Mouse (Mus musculus) midbrain, postnatal 0 days (tissue): ENCODE results near the gene Mast4. TPM values are rescaled to one million over a fixed set of nuclear protein-coding genes. Genes with fewer than 3 reads are reported as not detected.

Experiments used
- ATAC-seq: fragments of 200-750 bp; cut with Nextera tagmentation; 2 replicates; pipeline ENCODE4 v1.8.0; 2017; ENCODE audit warnings: moderate number of reproducible peaks, mild to moderate bottlenecking, moderate TSS enrichment, moderate library complexity; ENCODE audit not compliant: low FRiP score
- DNase-seq: peaks from one replicate; pipeline ENCODE4 v3.0.0-alpha.2; 2015; ENCODE audit warnings: low spot score
- H3K27ac ChIP-seq: fragments of 300-500 bp; sonication (generic); 2 replicates; pipeline ENCODE4 v1.5.1; 2014; ENCODE audit warnings: low read depth, mild to moderate bottlenecking, low read length, mixed read lengths
- H3K27me3 ChIP-seq: fragments of 300-500 bp; sonication (generic); 2 replicates; pipeline ENCODE4 v1.6.1; 2014; ENCODE audit warnings: low read length, control low read depth, mixed read lengths; ENCODE audit not compliant: insufficient read depth
- H3K36me3 ChIP-seq: fragments of 300-500 bp; sonication (generic); 2 replicates; pipeline ENCODE4 v1.6.1; 2014; ENCODE audit warnings: low read length, control low read depth, mixed read lengths; ENCODE audit not compliant: insufficient read depth
- H3K4me1 ChIP-seq: fragments of 300-500 bp; sonication (generic); 2 replicates; pipeline ENCODE4 v1.6.1; 2014; ENCODE audit warnings: mild to moderate bottlenecking, control low read depth, antibody characterized with exemption, low read length, mixed read lengths; ENCODE audit not compliant: insufficient read depth
- H3K4me2 ChIP-seq: fragments of 300-500 bp; sonication (generic); 2 replicates; pipeline ENCODE4 v1.6.1; 2014; ENCODE audit warnings: low read depth, mild to moderate bottlenecking, low read length, mixed read lengths; ENCODE audit not compliant: poor library complexity, severe bottlenecking
- H3K4me3 ChIP-seq: fragments of 300-500 bp; sonication (generic); 2 replicates; pipeline ENCODE4 v1.5.1; 2014; ENCODE audit warnings: low read depth, mild to moderate bottlenecking, low read length, moderate library complexity
- H3K9ac ChIP-seq: fragments of 300-500 bp; sonication (generic); replicated peaks from 2 replicates; pipeline ENCODE4 v1.6.1; 2014; ENCODE audit warnings: mild to moderate bottlenecking, low read length, moderate library complexity, mixed read lengths; ENCODE audit not compliant: poor library complexity, severe bottlenecking
- H3K9me3 ChIP-seq: fragments of 300-500 bp; sonication (generic); 2 replicates; pipeline ENCODE4 v1.6.1; 2016; ENCODE audit warnings: low read length, control low read depth
- CTCF ChIP-seq: IDR thresholded peaks from 2 replicates; pipeline ENCODE4 v1.5.1; 2016; ENCODE audit warnings: antibody characterized with exemption, mild to moderate bottlenecking
- WGBS: fragments of 180-500 bp; shearing (Covaris S2); extraction: QIAGEN DNeasy Blood & Tissue Kit; methylation state at CpG from one replicate; pipeline ENCODE4 v1.1.7; 2014; 5-methylcytosine and 5-hydroxymethylcytosine counted together
- polyA plus RNA-seq: library from polyadenylated mRNA; unstranded; fragments of >200 nt; fragmentation: Nextera tagmentation; extraction: Ambion mirVana; gene quantifications from 2 replicates; pipeline ENCODE4 v1.2.1, GENCODE M21; 2015
- total RNA-seq: library from RNA; depleted of rRNA; stranded (reverse); fragments of >200 nt; gene quantifications from 2 replicates; pipeline ENCODE4 v1.2.3, GENCODE M21; 2014

Gene Mast4
- total and polyA plus RNA-seq, 2 experiments from 2014 or later, result 28.7 to 39.8 TPM

- Histone ChIP-seq H3K4me1 (no peaks in the 10 kb centered on the region), H3K9ac (no peak overlapping the region), H3K4me2 (no peak overlapping the region), H3K27ac (no peak overlapping the region), H3K9me3 (no peaks in the 10 kb centered on the region), H3K4me3 (no peak overlapping the region), H3K27me3 (no peaks in the 10 kb centered on the region), H3K36me3 (no peaks in the 10 kb centered on the region)
- DNase-seq, result no peak
- no peak for TF ChIP-seq CTCF
- ATAC-seq, result no peak
- 35% methylated on average over 7 of the region's 7 CpGs for WGBS
Measured at GRCm38 (mm10) chr13:102839741-102840482, 494.4 kb downstream of the Mast4 start.

DNA sequence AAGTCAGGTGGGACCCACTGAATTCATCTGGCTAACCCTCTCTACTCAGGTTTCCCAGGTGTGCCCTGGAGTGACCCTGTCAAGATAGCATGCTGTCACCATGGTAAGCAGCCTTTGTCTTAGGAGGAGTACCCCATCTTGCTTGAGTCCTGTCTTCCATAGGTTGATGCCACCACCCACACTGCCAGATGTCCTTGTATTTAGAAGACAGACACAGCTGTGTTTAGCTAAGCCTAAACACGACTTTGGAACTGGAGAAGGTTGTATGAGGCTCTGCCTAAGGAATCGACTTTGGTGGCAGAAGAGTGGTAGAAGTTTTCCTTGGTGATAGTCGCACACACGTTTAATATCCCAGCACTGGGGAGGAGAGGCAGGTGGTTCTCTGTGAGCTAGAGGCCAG is 496.9 kb downstream of the Mast4 start:
- Histone ChIP-seq H3K27me3 (no peaks in the 10 kb centered on the region), H3K4me1 (no peaks in the 10 kb centered on the region), H3K36me3 (no peaks in the 10 kb centered on the region), H3K4me2 (no peak overlapping the region), H3K9ac (no peak overlapping the region), H3K4me3 (no peak overlapping the region), H3K9me3 (no peaks in the 10 kb centered on the region), H3K27ac (no peak overlapping the region)
- DNase-seq, result no peak
- TF ChIP-seq CTCF, result no peak
- ATAC-seq, result no peak
- WGBS, result 78% methylated on average over 4 of the region's 4 CpGs

DNA sequence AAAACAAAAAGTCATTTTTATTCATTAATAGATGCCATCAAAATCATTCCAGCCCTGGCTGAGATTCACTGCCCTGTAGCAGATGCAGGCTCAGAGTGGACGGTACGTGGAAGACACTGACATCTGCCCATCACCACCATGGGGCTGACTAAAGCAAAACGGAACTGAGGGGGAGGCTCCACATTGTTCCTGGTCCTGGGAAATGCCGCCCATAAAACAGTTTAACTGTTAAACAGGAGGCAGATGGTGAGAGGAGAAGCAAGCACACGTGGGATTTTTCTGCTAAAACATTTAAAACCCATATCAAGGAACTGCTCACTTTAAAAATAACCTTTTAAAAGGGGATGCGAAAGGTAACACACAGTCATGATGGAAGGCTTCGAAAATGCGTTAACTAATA is 499.0 kb downstream of the Mast4 start:
- no peak for TF ChIP-seq CTCF
- Histone ChIP-seq H3K9ac (no peak overlapping the region), H3K27ac (no peak overlapping the region), H3K27me3 (no peaks in the 10 kb centered on the region), H3K4me2 (no peak overlapping the region), H3K36me3 (no peaks in the 10 kb centered on the region), H3K4me3 (no peak overlapping the region), H3K9me3 (no peaks in the 10 kb centered on the region), H3K4me1 (no peaks in the 10 kb centered on the region)
- ATAC-seq (no peak), DNase-seq (no peak)
- WGBS, result 64% methylated on average over 8 of the region's 8 CpGs

DNA sequence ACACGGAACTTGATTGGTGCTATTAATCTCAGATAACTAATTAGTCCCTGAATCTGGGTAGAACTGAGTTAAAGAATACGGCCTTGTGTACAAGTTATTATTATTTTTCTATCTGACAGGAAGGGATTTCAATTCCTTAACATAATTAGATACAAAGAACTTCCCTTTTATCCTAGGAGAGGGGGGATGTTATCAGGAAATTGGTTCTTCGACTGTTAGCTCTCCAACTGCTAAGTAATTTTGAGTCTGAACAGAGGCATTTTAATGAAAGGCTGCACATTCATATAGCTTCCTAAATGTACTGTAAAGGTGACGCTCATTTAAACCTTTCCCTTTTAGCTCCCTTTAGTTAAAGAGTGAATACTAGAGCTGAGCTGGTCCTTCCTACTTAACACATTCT is 516.0 kb downstream of the Mast4 start:
- Histone ChIP-seq H3K9me3 (no peaks in the 10 kb centered on the region), H3K4me3 (no peak overlapping the region), H3K4me1 (no peaks in the 10 kb centered on the region), H3K9ac (no peak overlapping the region), H3K27ac (no peak overlapping the region), H3K4me2 (no peak overlapping the region), H3K27me3 (no peaks in the 10 kb centered on the region), H3K36me3 (no peaks in the 10 kb centered on the region)
- DNase-seq (no peak), ATAC-seq (no peak)
- TF ChIP-seq CTCF, result no peak
- 67% methylated on average over 4 of the region's 4 CpGs for WGBS

DNA sequence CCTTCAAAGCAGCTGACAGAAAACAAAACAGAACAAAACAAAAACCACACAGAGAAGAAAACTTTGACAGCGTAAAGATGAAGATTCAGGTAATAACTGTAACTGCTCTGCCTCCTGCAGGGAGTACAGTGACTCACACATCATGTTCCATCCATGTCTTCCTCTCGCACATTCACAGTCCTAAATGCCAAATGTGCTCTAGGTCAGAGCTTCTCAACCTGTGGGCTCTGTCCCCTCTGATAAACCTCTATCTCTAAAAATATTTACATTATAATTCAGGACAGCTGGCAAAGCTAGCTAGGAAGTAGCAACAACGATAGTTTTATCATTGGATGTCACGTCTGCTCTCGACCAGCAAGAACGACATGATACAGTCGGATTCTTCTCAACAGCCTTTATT is 517.6 kb downstream of the Mast4 start:
- no peaks in the 10 kb centered on the region for H3K9me3 ChIP-seq
- no peak for TF ChIP-seq CTCF
- H3K4me3 ChIP-seq, result no peak overlapping the region
- WGBS, result 90% methylated on average over 7 of the region's 7 CpGs
- no peak overlapping the region for H3K27ac ChIP-seq
- DNase-seq (no peak), ATAC-seq (no peak)
- no peak overlapping the region for H3K9ac ChIP-seq
- no peak overlapping the region for H3K4me2 ChIP-seq
- H3K4me1 ChIP-seq, result no peaks in the 10 kb centered on the region
- no peaks in the 10 kb centered on the region for H3K36me3 ChIP-seq
- H3K27me3 ChIP-seq, result no peaks in the 10 kb centered on the region

- WGBS, result 94% methylated on average over 6 of the region's 6 CpGs
- no peak overlapping the region for H3K4me2 ChIP-seq
- DNase-seq (no peak), ATAC-seq (no peak)
- no peaks in the 10 kb centered on the region for H3K36me3 ChIP-seq
- H3K9me3 ChIP-seq, result no peaks in the 10 kb centered on the region
- no peak overlapping the region for H3K27ac ChIP-seq
- no peaks in the 10 kb centered on the region for H3K27me3 ChIP-seq
- no peak overlapping the region for H3K9ac ChIP-seq
- no peak overlapping the region for H3K4me3 ChIP-seq
- H3K4me1 ChIP-seq, result no peaks in the 10 kb centered on the region
- no peak for TF ChIP-seq CTCF
Measured at GRCm38 (mm10) chr13:102815158-102815557, 519.1 kb downstream of the Mast4 start.
